Mouse (Mus musculus) frontal cortex, postnatal 25 days (tissue): Measurements from ENCODE around the gene Tle4.

Experiments used
- DNase-seq, 2 experiments: peaks; one replicate each; pipeline ENCODE4 v3.0.0; 2022; ENCODE audit warnings: low spot score in 2 of 2

Gene Tle4

GRCm38 (mm10) chr19:14590154-14590553, 7.7 kb downstream of the Tle4 start:
- no peak for DNase-seq

- no peak for DNase-seq
Observed at GRCm38 (mm10) chr19:14588221-14589123, 9.4 kb downstream of the Tle4 start.

DNA sequence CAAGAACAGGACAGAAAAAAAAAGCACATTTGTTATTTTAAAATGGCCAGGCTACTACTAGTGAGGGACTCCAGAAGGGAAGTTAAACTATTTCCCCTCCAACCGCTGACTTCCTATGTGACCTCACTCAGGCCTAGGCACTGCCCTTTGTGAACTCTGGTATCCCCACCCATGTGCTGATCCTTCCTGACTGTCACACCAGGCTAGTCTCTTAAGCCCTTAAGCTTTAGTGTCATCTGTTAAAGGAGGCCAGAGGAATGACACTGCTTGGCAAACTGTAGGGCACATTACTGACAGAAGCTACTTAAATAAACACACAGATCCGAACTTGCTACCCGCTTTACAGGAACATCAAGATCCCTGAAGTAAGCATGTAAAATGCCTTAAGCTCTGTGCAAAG, 11.7 kb downstream of the Tle4 start:
- no peak for DNase-seq

GRCm38 (mm10) chr19:14585731-14586130, 12.1 kb downstream of the Tle4 start:
- no peak for DNase-seq

GRCm38 (mm10) chr19:14585235-14585634, 12.6 kb downstream of the Tle4 start:
- DNase-seq = no peak

- DNase-seq = no peak
Observed at GRCm38 (mm10) chr19:14578698-14579097, 19.2 kb downstream of the Tle4 start.

GRCm38 (mm10) chr19:14578016-14578415, 19.8 kb downstream of the Tle4 start:
- DNase-seq = no peak

DNA sequence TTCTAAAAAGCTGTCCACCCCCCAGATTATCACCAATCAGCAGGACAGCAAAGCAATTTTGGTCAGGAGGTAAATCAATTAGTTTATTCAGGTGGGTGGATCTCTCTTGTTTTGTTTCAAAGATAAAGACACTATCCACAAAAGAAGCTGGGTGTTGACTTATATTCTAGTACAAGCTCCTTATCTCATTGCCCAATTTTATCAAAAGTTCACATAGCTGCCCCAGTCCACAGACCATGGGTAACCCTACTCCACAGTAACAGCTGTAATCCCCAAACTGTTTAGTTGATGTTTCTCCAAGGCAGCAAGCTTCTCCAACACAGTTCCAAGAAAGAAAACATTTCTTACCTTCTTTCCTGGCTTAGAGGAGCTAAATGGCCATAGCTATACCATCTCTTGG, 21.5 kb downstream of the Tle4 start:
- DNase-seq = no peak

GRCm38 (mm10) chr19:14568879-14569278, 29.0 kb downstream of the Tle4 start:
- no peak for DNase-seq

DNA sequence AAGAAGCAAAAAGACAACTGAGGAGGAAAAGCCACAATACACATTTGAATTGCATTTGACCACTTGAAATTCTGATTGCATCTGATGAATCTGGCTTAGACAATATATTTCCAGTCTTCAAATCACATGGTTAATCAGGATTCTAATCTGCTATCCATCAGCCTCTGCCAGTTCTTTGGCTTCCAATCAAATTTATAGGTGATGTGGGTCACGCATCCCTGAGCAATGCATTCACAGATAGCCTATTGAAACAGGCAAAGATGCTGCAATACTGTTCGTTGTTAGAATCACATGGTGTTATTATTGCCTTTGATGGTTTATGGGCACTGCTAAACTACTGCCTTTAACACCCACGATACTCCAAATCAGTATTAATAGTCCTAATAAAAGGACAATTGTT, 30.8 kb downstream of the Tle4 start:
- DNase-seq = no peak

DNA sequence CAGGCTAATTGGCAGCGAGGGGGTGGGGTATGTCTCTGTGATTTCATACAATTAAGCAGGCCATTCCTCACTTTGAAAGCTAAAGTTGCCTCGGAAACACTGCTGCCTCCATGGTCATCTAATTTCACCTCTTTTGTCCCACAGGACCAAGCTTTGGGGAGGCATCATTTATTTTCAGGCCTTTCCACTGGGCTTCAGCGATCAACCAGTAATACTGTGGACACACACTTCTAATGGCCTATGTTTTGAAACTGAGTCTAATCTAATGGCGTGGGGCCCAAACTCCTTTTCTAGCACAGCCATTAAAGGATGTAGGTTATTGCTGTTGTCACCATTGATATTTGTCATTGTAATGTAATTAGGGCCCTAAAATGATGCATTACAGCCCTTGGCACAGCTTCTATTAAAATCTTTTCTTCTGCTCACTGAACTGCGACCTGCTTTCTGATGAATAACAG, 31.3 kb downstream of the Tle4 start:
- DNase-seq = no peak

GRCm38 (mm10) chr19:14565424-14566069, 32.3 kb downstream of the Tle4 start:
- no peak for DNase-seq

DNA sequence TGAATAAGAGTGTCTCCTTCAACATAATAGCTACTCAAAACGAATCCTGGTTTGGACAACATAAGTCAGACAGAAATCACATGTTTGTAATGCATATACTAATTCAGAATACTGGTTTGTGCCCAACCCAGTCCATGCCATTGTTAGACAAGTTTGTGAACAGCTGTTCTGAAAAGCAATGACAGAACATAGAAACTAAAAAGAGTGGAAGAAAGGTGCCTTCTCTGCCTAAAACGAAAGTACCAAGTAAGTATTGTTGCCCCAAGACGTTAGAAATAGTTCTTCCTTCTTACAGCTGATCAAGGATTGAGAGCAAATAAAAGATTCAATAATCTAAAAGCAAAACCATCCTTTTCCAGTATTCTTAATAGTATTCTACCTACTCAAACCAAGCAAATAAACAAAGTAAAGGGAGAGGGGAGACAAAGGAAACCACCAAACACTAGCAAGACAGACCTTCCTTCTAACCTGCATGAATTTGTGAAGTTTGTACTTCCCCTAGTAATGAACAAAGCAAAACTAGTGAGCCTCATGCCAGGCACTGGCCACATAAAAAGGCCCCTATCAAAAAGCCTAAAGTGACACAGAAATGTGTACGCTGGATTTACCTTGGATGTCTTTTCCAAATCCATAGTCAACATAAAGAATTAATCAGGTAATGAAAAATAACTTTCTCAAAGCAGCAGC, 34.4 kb downstream of the Tle4 start:
- no peak for DNase-seq

- DNase-seq = no peak
Observed at GRCm38 (mm10) chr19:14547871-14548270, 50.0 kb downstream of the Tle4 start.

DNA sequence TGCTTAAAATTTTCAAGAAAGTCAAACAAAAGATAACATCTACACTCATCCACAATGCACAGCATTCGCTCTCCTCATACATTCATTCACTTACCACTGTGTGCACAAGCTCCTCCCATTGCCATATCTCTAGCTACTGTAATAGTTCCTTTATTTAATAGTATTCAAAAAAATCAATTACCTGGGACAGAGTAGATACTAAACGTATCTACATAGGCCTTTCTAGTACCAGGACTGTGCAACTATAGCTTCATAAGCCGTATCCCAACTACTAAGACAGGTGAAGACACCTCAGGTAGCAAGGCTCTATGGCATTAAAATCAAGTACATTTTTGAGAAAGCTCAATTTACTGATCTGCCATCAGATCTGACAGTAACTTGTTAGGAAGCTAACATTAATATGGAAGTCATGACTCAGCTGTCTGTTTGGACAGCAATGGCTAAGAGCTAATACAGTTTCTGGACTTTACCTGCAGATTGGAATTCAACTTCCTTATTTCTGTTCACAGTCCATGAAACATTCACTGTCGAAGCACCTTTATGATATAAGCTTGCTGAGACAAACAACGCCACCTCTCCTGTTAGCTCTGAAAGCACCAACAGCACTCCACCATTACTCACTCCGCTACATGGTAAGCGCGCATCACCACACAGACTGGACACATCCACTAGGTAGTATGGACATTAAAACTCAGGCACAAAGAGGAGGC, 50.6 kb downstream of the Tle4 start:
- DNase-seq = no peak

DNA sequence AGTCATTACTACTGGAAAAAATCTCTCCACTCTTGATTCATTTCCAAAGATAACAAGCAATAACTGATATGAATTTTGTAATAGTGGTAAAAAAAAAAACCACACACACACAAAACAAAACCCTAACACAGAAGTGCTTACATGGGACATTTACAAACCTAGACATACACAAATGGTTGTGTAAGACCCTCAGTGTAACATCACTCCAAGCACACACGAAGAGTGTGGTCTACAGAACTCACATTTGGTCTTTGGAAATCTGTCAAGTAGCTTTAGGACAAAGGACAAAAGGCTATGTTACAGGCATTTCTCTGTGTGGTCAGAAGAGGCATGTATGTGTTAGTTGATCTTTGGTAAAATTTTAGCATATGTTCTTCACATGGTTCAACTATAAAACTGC, 52.4 kb downstream of the Tle4 start:
- DNase-seq = no peak

DNA sequence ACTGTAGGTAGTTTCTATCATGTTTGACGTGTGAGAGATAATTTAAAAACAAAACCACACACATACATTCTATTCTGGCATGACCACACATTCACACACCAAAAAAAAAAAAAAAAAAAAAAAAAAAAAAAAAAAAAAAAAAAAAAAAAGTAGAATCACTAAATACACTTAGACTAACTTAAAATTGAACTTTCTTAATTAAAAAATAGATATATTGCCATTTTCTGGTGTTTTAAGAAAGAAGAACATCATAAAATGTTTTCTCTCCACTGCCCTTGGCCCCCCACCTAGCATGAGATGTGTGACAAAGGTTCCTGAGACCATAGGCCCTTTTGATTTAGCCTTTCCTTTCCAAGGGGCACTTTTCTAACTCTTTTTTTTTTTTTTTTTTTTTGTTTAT, 54.5 kb downstream of the Tle4 start:
- DNase-seq = no peak

DNA sequence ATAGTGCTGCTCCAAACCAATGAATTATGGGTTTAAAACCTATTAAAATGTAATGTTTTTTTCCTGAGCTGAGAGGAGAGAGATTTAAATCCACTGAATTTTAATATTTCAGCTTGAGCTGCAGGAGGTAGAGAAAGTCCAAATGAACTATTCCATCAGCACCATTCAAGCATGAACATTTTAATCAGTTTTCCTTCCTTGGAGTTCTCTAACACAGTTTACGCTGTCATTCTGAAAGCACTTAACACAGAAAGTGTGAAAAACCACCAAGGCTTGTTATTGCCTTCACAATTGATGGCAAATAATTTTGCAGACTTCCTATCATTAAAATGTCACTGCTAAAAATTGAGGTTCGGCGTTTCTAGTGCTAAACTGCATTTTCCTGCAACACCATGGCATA, 57.2 kb downstream of the Tle4 start:
- DNase-seq = no peak

- DNase-seq = no peak
Observed at GRCm38 (mm10) chr19:14536676-14537075, 61.2 kb downstream of the Tle4 start.

GRCm38 (mm10) chr19:14534447-14534846, 63.4 kb downstream of the Tle4 start:
- DNase-seq = no peak

DNA sequence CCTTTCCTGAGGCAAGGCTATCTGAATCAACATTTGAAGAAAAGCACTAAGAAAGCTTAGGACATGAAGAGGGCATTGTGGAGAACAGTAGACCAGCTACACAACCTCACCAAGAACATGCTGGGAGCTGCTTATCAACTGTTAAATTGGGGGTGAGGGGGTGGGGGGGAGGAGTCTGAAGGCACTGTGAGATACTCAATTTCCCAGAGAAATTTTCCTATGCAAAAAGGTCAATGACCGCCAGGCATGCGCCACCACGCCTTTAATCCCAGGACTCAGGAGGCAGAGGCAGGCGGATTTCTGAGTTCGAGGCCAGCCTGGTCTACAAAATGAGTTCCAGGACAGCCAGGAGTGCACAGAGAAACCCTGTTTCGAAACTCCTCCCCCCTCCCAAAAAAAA, 65.0 kb downstream of the Tle4 start:
- no peak for DNase-seq
